Mouse (Mus musculus): ENCODE data around the gene Eps15.

Eps15 gene

DNA sequence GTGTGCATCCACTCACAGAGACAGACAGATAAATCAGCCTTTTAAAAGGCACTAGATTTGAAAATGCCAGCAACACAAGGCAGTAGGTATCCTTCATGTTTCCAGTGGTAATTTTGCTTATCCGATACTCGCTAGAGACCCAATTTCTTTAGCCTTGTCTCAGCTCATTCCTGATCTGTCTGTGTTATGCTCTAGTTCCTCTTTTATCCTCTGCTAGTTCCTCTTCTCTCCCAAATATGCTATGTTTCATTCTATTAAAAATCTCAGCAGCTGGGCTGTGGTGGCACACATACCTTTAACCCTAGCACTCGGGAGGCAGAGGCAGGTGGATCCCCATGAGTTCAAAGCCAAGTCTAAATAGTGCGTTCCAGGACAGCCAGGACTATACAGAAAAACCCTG is 8.3 kb upstream of the Eps15 start:
- no peak for DNase-seq

GRCm38 (mm10) chr4:109273586-109274240 is 6.4 kb upstream of the Eps15 start:
- DNase-seq: no peak

DNA sequence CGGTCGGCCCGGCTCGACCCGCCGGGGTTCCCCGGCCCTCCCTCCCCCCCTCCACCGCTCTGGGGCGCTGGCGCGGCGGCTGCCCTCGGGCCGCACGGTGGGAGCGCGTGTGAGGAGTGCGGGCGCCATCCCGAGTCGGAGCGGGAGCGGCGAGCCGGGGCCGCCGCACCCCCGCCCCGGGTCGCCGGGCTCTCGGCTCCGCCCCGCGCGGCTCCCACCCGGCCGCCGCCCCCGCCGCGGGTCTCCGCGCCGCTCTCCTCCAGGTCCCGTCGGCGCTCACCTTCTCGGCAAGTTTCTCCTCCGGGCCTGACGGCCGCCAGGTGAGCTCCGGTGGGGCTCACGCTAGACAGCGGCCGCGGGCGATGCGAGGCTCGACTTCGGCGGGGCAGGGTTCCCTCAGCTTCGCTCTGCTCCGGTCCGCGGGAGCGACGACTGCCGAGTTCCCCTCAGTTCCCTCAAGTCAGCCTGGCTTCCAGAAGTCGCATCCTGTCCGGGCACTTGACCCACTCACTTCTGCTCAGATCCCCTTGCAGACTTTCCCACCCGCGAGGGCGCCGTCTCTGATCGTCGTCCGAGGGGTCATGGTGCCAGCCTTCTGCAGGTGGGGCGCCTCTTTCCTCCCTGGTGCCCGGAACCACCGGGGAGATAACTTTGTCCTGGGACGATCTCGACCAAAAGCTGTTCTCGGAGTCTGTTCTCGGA is 542 bp downstream of the Eps15 start:
- peak; percentile 20 for DNase-seq

- DNase-seq: no peak
Measured at GRCm38 (mm10) chr4:109281161-109281560, 1.1 kb downstream of the Eps15 start.

GRCm38 (mm10) chr4:109281946-109282345 is 1.9 kb downstream of the Eps15 start:
- DNase-seq: no peak

- no peak for DNase-seq
Measured at GRCm38 (mm10) chr4:109294629-109295028, 14.6 kb downstream of the Eps15 start.

- DNase-seq: no peak
Measured at GRCm38 (mm10) chr4:109296510-109296909, 16.4 kb downstream of the Eps15 start.

- no peak for DNase-seq
Measured at GRCm38 (mm10) chr4:109299136-109299535, 19.1 kb downstream of the Eps15 start.

DNA sequence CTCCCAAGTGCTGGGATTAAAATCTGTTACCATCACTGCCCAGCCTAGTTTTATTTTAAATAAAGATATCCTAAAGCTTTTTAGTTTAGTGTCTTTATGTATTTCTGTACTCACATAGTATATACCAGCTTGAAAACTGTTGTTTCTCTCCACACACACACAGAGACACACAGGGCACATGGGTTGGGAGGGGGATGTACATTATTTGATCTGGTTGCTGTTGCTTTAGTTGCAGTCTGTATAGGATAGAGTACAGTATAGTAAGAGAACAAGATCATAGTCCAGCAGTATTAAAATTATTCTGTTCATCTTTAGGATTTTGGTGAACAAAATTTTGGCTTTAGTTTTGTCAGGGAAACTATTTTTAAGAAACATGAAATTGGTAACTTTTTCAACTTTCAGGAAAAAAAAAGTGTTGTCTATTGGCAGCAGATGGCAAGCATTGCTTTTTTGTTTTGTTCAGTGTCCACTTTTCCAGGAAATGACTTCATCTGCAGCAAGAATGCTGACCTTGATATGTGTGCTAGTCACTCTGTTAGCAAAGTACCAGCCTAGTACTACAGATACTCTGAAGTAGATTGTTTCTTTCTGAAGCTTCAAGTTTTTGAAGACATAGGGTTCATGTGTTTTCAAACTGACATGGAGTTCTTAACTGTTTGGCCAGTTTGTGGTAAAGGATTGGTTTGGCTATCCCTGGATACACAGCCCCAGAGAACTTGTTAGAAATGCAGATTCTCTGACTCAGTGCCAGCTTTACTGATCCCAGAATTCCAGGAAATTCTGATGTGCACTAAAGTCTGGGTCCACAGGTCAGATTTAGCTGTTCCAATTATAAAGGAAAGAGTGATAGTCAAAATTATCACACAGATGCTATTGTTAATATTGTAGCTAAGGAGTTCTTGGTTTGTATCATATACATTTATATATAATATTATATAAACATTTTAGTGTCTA is 37.1 kb downstream of the Eps15 start:
- DNase-seq: no peak

DNA sequence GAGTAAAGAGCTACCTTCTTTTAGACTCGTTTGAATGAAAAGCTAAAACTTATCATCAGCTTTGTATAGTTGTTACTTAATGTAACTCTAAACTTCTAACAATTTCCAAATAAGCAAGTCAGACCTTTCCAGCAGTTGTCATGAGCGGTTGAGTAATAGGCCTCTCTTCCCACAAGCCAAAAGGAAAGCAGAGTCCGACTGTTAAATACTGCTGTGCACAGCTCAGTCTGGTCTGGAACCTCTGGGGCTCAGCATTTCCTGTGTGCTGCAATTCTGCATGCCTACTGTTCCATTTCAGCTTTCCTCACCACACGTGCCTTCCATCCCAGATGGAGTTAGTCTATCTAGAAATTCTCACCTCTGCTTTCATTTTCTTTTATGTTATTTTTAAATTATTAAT is 56.7 kb downstream of the Eps15 start:
- DNase-seq: no peak

- no peak for DNase-seq
Measured at GRCm38 (mm10) chr4:109341222-109341621, 61.2 kb downstream of the Eps15 start.

DNA sequence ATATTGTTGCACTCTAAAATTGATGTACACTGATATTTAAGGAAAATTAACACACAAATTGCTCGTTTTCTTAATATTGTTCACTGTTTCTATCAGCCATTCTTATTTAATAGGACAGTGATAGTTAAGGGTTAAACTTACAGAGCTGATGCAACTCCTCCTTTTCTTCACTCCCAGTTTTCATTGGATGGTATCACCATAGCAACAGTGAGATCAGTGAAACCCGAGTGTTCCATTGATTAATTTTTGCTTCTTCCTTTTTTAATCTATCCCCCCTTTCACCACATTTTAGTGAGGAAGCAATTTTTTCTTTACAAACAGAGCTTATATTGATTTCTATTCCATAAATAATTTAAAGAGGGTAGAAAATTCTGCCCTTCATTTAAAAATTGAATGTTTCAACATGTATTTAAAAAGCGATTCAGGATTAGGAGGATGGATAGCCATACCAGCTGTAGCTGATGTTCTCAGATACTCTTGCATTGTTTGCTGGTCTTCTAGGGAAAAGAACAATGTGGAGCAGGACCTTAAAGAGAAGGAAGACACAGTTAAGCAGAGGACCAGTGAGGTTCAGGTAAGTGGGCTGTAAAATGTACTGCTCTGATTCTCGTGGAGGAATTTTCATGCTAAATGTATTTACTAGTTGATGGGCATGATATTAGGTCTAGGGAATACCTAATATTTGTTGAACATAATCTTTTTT is 62.9 kb downstream of the Eps15 start:
- DNase-seq: no peak

DNA sequence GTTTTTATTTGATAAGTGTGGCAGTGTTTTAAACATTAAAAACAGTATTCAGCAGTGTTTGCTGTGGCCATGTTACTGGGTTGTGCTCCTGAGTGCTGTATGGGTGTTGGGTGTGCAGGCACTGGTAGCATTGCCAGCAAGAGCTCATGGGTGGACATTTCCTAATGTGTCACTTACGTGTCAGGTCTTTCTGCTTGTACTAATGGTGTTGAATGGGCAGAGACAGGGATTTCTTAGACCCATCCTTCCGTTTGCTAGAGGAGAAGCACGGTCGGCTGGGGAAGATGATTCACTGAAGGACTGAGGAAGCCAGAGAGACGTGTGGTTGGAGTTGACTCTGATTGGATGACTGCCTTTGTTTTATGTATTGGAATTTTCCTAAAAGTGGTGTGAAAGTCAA is 63.8 kb downstream of the Eps15 start:
- DNase-seq: peak; percentile 16

DNA sequence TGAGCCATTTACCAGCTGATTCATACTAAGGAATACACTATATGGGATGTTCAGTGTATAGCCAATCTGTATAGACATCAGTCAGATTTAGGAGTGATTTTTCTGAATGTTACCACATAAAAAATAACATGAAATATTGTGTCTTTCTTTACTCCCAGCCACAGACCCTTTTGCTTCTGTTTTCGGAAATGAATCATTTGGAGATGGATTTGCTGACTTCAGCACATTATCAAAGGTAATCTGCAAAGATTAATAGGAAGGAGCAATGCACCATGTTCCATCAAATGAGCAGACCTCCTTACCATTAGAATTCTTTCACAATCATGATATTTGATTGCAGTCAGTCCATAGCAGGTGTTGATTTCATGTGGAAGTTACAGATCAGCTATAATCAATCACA is 98.0 kb downstream of the Eps15 start:
- no peak for DNase-seq

DNA sequence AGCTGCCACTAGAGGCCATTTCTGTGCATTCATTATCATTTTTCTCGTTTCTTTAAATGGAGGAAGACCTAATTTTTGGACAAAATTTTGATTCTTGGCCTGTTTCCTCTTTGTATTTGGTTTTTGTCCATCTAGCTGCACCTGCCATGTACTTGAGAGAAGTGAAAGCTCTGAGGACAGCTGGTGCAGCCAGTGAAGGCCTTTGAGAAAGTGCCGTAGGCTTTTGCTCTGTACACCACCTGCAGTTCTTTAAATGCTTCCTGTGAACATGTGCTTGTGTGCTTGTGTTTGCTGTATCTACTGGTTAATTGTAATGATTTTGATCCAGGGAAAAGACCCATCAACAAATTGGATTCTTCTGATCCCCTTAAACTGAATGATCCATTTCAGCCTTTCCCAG is 102.4 kb downstream of the Eps15 start:
- no peak for DNase-seq

- no peak for DNase-seq
Measured at GRCm38 (mm10) chr4:109385599-109385998, 105.5 kb downstream of the Eps15 start.

GRCm38 (mm10) chr4:109393229-109393779 is 113.2 kb downstream of the Eps15 start:
- DNase-seq: no peak

GRCm38 (mm10) chr4:109393902-109394301 is 113.8 kb downstream of the Eps15 start:
- DNase-seq: no peak

DNA sequence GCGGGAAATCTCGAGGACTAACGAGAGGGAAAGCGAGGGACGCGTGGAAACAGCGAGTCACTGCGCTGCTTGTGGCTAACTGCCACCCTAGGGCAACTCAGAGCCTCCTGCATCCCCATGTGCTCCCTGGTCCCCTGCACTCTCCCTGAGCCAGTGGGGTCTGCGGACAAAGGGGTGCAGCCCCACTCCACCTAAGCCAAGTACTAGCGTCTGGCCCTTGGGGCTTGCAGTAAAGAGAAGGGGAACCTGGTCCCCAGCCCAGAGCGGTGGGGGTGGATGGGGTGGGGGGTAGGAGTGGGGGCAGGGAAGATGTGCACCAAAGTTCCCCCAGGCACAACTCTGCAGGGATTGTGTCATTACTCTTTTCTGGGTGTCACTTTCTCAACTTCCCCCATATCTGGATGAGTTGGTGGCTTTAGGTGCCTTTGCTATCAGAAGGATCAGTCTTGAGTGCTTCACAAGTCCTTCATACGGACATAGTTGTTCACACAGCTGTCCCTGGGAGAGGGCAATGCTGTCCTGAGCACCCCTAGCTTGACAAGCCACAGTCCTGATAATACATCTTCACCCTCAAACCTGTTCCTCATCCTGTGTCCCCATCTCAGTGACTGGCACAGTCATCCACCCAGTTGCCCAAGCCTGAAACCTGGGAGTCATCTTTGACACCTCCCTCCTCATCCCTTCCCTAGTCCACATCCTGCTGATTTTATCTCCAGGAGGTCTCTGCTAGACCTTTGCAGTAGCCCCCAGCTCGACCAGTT is 114.4 kb downstream of the Eps15 start:
- DNase-seq: no peak

DNA sequence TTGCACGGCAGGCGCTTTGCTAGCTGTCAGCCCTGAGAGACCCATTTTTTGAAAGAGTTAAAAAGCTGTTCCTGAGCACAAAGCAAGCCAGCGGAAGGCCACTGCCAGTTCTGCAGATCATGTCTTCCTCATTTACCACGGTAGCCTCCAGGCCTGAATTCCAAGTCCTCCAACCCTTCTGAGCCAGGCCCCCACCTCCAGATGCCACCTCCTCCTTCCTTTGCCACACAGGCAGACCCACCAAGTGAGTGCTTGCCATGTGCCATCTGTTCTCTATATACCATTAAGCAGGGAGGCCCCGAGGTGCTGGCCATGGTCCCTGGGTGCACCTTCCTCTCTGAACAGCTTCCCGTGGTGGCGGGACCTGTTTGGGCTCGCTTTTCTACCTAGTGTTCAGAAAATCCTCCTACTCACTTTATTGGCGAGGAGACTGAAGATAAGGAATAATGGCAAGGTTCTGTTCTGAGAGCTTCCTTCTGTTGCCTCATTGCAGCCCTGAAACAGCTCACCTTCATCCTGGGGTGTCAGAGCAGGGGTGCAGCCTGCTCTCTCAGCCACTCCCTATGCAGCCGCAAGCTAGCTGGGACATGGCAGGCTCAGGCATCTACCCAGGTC is 120.4 kb downstream of the Eps15 start:
- no peak for DNase-seq

- no peak for DNase-seq
Measured at GRCm38 (mm10) chr4:109401176-109401689, 121.2 kb downstream of the Eps15 start.

All from right cerebral cortex, postnatal 4 days (tissue).